Mouse (Mus musculus): Measurements from ENCODE around the gene Pon1.

DNA sequence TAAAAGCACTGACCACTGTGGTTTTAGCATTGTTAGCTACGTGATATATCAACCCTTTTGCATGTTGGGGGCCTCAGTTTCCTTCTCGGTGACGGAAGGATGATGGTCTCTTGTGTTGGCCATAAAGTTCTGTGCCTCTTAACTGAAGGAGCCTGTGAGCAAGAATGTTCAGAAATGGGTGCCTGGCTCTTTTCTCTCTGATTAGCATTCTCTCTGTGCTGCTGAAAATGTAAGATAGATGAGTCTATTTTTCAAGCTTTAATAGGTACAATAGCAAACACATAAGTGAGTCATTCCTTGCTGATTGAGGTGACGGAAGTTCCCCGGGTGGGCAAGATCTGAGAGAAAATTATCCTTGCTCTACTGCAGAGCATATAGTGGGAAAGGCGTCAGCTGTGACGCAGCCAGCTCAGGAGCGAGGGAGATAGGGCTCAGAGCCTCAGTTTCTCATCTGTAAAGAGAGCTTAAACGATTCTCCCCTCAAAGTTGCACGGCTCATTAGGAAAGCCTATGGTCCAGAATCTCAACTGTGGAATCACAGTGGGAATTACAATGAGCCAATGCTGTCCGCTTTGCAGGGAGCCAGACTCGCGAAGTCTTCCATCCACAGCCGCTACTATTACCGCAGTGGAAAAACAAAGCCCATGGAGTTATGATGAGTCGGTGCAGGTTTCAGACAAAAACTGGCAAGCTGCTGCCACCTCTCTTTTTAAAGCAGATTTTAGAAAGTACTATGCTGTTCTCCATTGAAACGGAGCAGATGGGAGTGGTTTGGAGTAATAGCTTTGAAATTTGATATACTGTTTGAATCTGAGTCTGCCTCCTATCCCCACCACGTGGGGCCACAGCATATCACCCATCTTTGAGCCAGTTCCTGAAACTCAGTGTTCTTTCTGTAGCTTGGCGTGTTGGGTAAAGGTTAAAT is 15.5 kb downstream of the Pon1 start:
- TF ChIP-seq POLR2A (IDR thresholded peaks at IDR 0.05; ENCODE audit: borderline replicate concordance, extremely low read depth, low read depth, low read length) (no peak), CTCF (IDR thresholded peaks at IDR 0.05; ENCODE audit: insufficient read depth, low read length) (no peak)

Data from lung, adult 2 months (tissue).